Mouse (Mus musculus): Measurements from ENCODE around the gene Uso1.

DNA sequence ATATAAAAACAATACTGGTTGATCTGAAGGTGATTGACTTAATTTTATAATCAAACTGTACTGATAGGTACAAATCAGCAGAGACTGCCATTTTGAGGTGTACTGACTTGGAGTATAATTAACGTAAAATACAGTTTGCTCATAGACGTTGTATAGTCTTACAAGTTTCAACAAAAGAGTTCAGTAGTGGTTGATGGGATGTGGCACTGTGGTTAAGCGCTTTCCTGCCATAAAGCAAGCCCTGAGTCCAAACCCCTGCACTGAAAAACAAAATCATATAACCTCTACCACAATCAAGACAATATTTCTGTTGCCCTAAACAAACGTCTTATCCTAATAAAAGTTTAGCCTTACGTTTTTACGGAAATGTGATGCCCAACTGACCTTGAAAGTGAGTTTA lies 28.2 kb downstream of the Uso1 start:
- TF ChIP-seq POLR2A (IDR thresholded peaks at IDR 0.05; ENCODE audit: insufficient read depth, low read depth, low read length) (no peak), CTCF (IDR thresholded peaks at IDR 0.05) (no peak), EP300 (IDR thresholded peaks at IDR 0.05; ENCODE audit: insufficient read depth, low read depth, low read length) (no peak)

Data from heart, adult 2 months (tissue).